In the genomic region with DNA sequence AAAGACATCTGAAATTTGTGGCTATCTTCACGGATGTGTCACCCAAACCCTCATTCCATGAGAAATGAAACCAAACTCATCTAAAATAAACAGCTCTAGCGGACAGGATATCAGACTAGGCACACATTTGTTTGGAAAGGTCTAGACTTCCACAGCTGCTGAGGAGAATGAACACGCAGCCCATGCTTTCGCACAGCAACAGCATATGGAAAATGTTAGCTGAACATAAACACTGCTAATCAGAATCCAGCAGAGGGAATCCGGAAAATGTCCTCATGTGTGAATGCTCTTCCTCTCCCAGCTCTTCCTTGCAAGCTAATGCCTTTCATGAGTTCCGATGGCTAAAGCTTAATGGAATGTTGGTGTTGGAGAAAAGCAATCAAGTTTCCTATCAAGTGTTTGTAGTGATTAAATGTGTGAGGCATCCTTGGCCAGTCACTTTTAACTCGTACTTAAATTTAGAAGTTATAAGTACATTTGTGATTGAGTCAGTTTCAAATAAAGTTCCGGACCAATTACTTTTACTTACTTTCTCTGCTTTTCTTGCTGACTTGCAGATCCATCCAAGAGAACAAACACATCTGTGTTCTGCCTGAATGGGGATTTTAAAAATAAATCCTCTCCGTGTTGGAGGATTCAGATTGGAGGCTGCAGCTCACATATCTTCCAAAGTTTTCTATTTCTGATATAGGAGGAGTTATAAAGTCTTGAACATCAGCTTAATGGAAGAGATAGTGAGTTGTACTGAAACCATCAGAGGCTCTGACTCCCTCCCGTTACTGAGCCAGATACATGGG, we compare ENCODE assay signal across 11 mouse cellular contexts.
DNase-seq lines count a peak whose midpoint lies in the region; ATAC-seq and TF ChIP-seq lines count a peak whose summit lies in the region.
"Had no signal": no experiment of that assay in that cellular context is flagged by ENCODE, and none has a peak within 500 bp of the region (broad histone marks: within the 10 kb centered on the region; RNA-seq: fewer than 3 reads in every experiment).

No protein-coding gene starts in this region.

- no peaks in the 10 kb centered on the region for H3K4me1 ChIP-seq in heart, embryonic 14.5 days (ENCODE audit: control insufficient read depth in 2 of 2, insufficient read depth in 2 of 2, low read length in 2 of 2)
- H3K4me1 ChIP-seq in lung, embryonic 14.5 days (ENCODE audit: insufficient read depth), result peaks cover 13% of the 10 kb centered on the region
- H3K4me1 ChIP-seq in intestine, embryonic 14.5 days (replicated peaks; ENCODE audit: control insufficient read depth, insufficient read depth, low read length), result peaks cover 16% of the 10 kb centered on the region
- H3K4me1 ChIP-seq in stomach, postnatal 0 days (replicated peaks; ENCODE audit: control insufficient read depth, insufficient read depth), result no peaks in the 10 kb centered on the region
- no peaks in the 10 kb centered on the region; the same call in 1 of the 2 replicates for H3K4me1 ChIP-seq in hindbrain, embryonic 16.5 days (ENCODE audit: control insufficient read depth, insufficient read depth, low read depth, low read length)
- H3K4me1 ChIP-seq in cerebellum, adult 2 months (ENCODE audit: control insufficient read depth, insufficient read depth, low read length), result no peaks in the 10 kb centered on the region

- no peak overlapping the region for H3K4me3 ChIP-seq in heart, embryonic 14.5 days (ENCODE audit: control insufficient read depth in 1 of 2, insufficient read depth in 1 of 2, low read depth in 1 of 2, low read length in 2 of 2)
- no peak overlapping the region for H3K4me3 ChIP-seq in lung, embryonic 14.5 days (ENCODE audit: low read depth, low read length)
- H3K4me3 ChIP-seq in intestine, embryonic 14.5 days (ENCODE audit: low read depth, low read length), result no peak overlapping the region
- H3K4me3 ChIP-seq in stomach, postnatal 0 days (ENCODE audit: low read depth, low read length), result no peak overlapping the region
- H3K4me3 ChIP-seq in hindbrain, embryonic 16.5 days (ENCODE audit: low read length), result no peak overlapping the region
- H3K4me3 ChIP-seq in cerebellum, adult 2 months (replicated peaks; ENCODE audit: insufficient read depth, low read depth, low read length), result no peak overlapping the region
- H3K4me3 ChIP-seq: forebrain, embryonic 10.5 days; midbrain, embryonic 12.5 days had no signal

- H3K9me3 ChIP-seq in heart, embryonic 14.5 days (ENCODE audit: control insufficient read depth, low read length), result no peaks in the 10 kb centered on the region
- H3K9me3 ChIP-seq in lung, embryonic 14.5 days (ENCODE audit: low read depth, low read length), result no peaks in the 10 kb centered on the region
- H3K9me3 ChIP-seq in intestine, embryonic 14.5 days (ENCODE audit: control insufficient read depth, low read length), result no peaks in the 10 kb centered on the region
- H3K9me3 ChIP-seq in stomach, postnatal 0 days (ENCODE audit: control insufficient read depth, low read length), result no peaks in the 10 kb centered on the region
- no peaks in the 10 kb centered on the region for H3K9me3 ChIP-seq in hindbrain, embryonic 16.5 days (ENCODE audit: control insufficient read depth, low read length)
- H3K9me3 ChIP-seq: forebrain, embryonic 10.5 days; midbrain, embryonic 12.5 days had no signal

- no peak; the same call in 1 of the 2 replicates for TF ChIP-seq CTCF in lung, embryonic 14.5 days (IDR thresholded peaks at IDR 0.05; ENCODE audit: low read depth)
- TF ChIP-seq CTCF in stomach, postnatal 0 days (IDR thresholded peaks at IDR 0.05; ENCODE audit: low read depth), result no peak
- no peak for TF ChIP-seq CTCF in cerebellum, adult 2 months (IDR thresholded peaks at IDR 0.05; ENCODE audit: borderline replicate concordance, insufficient read depth, low read depth, low read length)

- peak overlapping the region; percentile 45 to 57 for H3K27ac ChIP-seq in heart, embryonic 14.5 days (replicated peaks in 1 of 2; ENCODE audit: control insufficient read depth in 1 of 2, insufficient read depth in 1 of 2, low read depth in 2 of 2, low read length in 2 of 2)
- peak overlapping the region; percentile 81 for H3K27ac ChIP-seq in lung, embryonic 14.5 days (ENCODE audit: low read depth)
- H3K27ac ChIP-seq in intestine, embryonic 14.5 days (ENCODE audit: low read depth), result peak overlapping the region; percentile 86
- H3K27ac ChIP-seq in stomach, postnatal 0 days (replicated peaks), result 0 out of 2 replicates have a peak overlapping the region, but pooled peaks have one; percentile 30
- H3K27ac ChIP-seq in hindbrain, embryonic 16.5 days (ENCODE audit: low read depth, low read length), result no peak overlapping the region
- no peak overlapping the region for H3K27ac ChIP-seq in cerebellum, adult 2 months (ENCODE audit: insufficient read depth, low read length)
- H3K27ac ChIP-seq: forebrain, embryonic 10.5 days; midbrain, embryonic 12.5 days had no signal

- no peak for TF ChIP-seq EP300 in stomach, postnatal 0 days (optimal IDR thresholded peaks at IDR 0.05)

- H3K27me3 ChIP-seq in heart, embryonic 14.5 days (ENCODE audit: control insufficient read depth, insufficient read depth, low read length), result no peaks in the 10 kb centered on the region
- H3K27me3 ChIP-seq in lung, embryonic 14.5 days (ENCODE audit: insufficient read depth, low read length), result no peaks in the 10 kb centered on the region
- no peaks in the 10 kb centered on the region for H3K27me3 ChIP-seq in intestine, embryonic 14.5 days (replicated peaks; ENCODE audit: control insufficient read depth, insufficient read depth, low read length)
- H3K27me3 ChIP-seq in stomach, postnatal 0 days (ENCODE audit: control insufficient read depth, insufficient read depth, low read length), result no peaks in the 10 kb centered on the region
- no peaks in the 10 kb centered on the region for H3K27me3 ChIP-seq in hindbrain, embryonic 16.5 days (replicated peaks; ENCODE audit: control insufficient read depth, insufficient read depth, low read length)
- no peaks in the 10 kb centered on the region; the same call in 1 of the 2 replicates for H3K27me3 ChIP-seq in cerebellum, adult 2 months (ENCODE audit: control insufficient read depth, insufficient read depth, low read length)
- H3K27me3 ChIP-seq: midbrain, embryonic 12.5 days had no signal

- H3K36me3 ChIP-seq in heart, embryonic 14.5 days (ENCODE audit: control insufficient read depth, insufficient read depth, low read length), result no peaks in the 10 kb centered on the region
- no peaks in the 10 kb centered on the region for H3K36me3 ChIP-seq in lung, embryonic 14.5 days (ENCODE audit: insufficient read depth)
- no peaks in the 10 kb centered on the region for H3K36me3 ChIP-seq in intestine, embryonic 14.5 days (ENCODE audit: control insufficient read depth, insufficient read depth, low read length)
- no peaks in the 10 kb centered on the region for H3K36me3 ChIP-seq in stomach, postnatal 0 days (ENCODE audit: control insufficient read depth, insufficient read depth, low read length)
- H3K36me3 ChIP-seq in hindbrain, embryonic 16.5 days (ENCODE audit: control insufficient read depth, insufficient read depth, low read length), result no peaks in the 10 kb centered on the region
- H3K36me3 ChIP-seq: forebrain, embryonic 10.5 days; midbrain, embryonic 12.5 days had no signal

- peak overlapping the region; percentile 21; the same call in 1 of the 2 replicates for H3K4me2 ChIP-seq in heart, embryonic 14.5 days (ENCODE audit: low read length)
- H3K4me2 ChIP-seq in lung, embryonic 14.5 days, result peak overlapping the region; percentile 18
- H3K4me2 ChIP-seq in intestine, embryonic 14.5 days (ENCODE audit: low read length), result peak overlapping the region; percentile 29
- H3K4me2 ChIP-seq in stomach, postnatal 0 days (replicated peaks; ENCODE audit: low read depth), result peak overlapping the region; percentile 24; the same call in 1 of the 2 replicates
- H3K4me2 ChIP-seq in hindbrain, embryonic 16.5 days (ENCODE audit: low read length), result no peak overlapping the region
- H3K4me2 ChIP-seq: midbrain, embryonic 12.5 days had no signal

- ATAC-seq in heart, embryonic 14.5 days (ENCODE audit: insufficient number of reproducible peaks, insufficient read depth, low FRiP score, low read depth), result peak; percentile 73
- ATAC-seq in lung, embryonic 14.5 days (ENCODE audit: insufficient read depth), result peak; percentile 98
- peak; percentile 82 for ATAC-seq in intestine, embryonic 14.5 days (replicated peaks; ENCODE audit: low FRiP score, low TSS enrichment, low read depth)
- peak; percentile 72; the same call in 1 of the 2 replicates for ATAC-seq in stomach, postnatal 0 days (ENCODE audit: low FRiP score, low TSS enrichment)
- ATAC-seq in hindbrain, embryonic 16.5 days, result no peak
- ATAC-seq: CD4-positive, CD25-positive, alpha-beta regulatory T cell, adult 4 months had no signal

- TF ChIP-seq POLR2A in cerebellum, adult 2 months (IDR thresholded peaks at IDR 0.05; ENCODE audit: borderline replicate concordance, insufficient read depth, low read length), result no peak

- no peak for DNase-seq in heart, adult 8-10 months (ENCODE audit: low spot score)
- DNase-seq in lung, embryonic 14.5 days, result peak; percentile 93
- DNase-seq in lung, postnatal 25 days (ENCODE audit: low spot score), result no peak
- DNase-seq in intestine, embryonic 14.5 days (ENCODE audit: low spot score), result no peak
- DNase-seq in stomach, postnatal 0 days (ENCODE audit: low spot score), result no peak
- DNase-seq in cerebellum, adult 2 months, result no peak

- no peak overlapping the region for H3K9ac ChIP-seq in heart, embryonic 14.5 days (ENCODE audit: low read length)
- H3K9ac ChIP-seq in lung, embryonic 14.5 days, result no peak overlapping the region
- no peak overlapping the region for H3K9ac ChIP-seq in intestine, embryonic 14.5 days (ENCODE audit: low read length)
- no peak overlapping the region for H3K9ac ChIP-seq in stomach, postnatal 0 days (ENCODE audit: low read length)
- no peak overlapping the region for H3K9ac ChIP-seq in hindbrain, embryonic 16.5 days (ENCODE audit: low read depth, low read length)
- H3K9ac ChIP-seq: midbrain, embryonic 12.5 days had no signal

- WGBS in heart, embryonic 14.5 days, result 37% methylated on average over 10 of the region's 10 CpGs
- 15% methylated on average over 10 of the region's 10 CpGs for WGBS in lung, embryonic 14.5 days
- WGBS in intestine, embryonic 14.5 days, result 25% methylated on average over 10 of the region's 10 CpGs
- 33% methylated on average over 10 of the region's 10 CpGs for WGBS in stomach, postnatal 0 days
- 81% methylated on average over 10 of the region's 10 CpGs for WGBS in hindbrain, embryonic 16.5 days
- WGBS in cerebellum, adult 2 months, result 88% methylated on average over 10 of the region's 10 CpGs

Comparison
In these comparisons a context has a peak if more than half of its experiments do, and no peak if none do; other contexts are left out.
1. H3K27ac ChIP-seq: peak in heart, embryonic 14.5 days (2 of 2), lung, embryonic 14.5 days (single experiment), intestine, embryonic 14.5 days (single experiment) and stomach, postnatal 0 days (single experiment); none in hindbrain, embryonic 16.5 days (single experiment) and cerebellum, adult 2 months (single experiment).